Mouse (Mus musculus): Measurements from ENCODE around the gene Rasgef1b.
"Not testable (repeated sequence)": the region's sequence is repeated elsewhere in the genome, so short reads cannot be mapped to it uniquely, and the experiment has no call there.

Gene Rasgef1b

DNA sequence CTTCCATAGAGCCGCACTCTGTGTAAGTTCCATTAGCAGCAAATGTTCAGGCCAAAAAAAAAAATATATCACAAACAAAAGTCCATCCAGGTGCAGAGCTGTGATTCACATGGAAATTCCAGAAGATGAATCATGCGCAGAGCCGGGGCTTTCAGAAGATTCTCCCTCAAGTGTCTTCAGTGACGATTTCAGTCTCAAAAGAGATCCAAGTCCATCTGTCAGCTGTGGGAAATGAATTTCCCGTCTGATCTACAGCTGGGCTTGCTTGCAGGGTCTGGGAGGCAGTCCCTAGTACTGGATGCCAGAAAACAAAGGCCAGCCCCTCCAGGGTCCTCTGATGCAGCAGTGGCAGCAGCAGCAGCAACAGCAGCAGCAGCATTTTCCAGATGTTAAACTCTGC lies 510.5 kb downstream of the Rasgef1b start:
- DNase-seq (ENCODE audit: low spot score), result no peak

- not testable (repeated sequence) for DNase-seq (ENCODE audit: low spot score)
These were observed 512.2 kb downstream of the Rasgef1b start for GRCm38 (mm10) chr5:99216588-99217152.

DNA sequence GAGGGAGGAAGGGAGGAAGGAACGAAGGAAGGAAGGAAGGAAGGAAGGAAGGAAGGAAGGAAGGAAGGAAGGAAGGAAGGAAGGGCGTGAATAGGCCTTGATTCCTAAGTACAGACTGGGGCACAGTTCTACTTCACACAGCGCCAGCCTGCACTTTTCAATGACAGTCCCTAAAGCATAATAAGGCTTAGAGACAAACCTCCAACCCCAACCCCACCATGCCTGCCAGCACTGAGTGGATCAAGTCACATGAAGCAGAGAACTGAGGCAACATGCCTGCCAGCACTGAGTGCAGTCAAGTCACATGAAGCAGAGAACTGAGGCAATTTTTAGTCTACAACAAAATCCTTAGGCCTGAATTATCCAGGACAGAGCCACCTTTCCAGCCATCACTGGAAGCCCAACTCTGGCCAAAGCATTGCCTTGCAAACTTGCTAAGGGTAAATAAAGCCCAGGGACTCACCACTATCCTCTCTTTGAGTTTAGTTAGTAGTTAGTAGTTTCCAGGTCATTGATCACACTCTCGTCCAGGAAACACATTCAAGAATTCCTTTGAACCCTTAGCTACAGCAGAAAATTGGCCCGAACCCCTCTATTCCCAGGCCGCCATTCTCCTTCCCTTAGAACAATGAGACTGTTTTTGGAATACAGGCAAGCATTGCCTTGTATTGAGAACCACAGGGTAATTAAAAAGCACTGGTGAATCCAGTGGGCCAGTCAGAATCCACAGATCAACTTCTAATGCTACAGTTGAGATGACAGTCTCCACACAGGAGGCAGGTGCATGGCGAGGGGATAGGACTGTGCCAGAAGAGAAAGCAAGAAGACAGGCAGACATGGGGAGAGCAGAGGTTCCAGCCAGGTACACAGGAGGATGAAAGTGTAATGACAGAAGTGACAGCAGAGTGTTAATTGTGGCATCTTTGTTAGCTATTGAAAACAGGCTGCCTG lies 513.4 kb downstream of the Rasgef1b start:
- DNase-seq (ENCODE audit: low spot score), result no peak

DNA sequence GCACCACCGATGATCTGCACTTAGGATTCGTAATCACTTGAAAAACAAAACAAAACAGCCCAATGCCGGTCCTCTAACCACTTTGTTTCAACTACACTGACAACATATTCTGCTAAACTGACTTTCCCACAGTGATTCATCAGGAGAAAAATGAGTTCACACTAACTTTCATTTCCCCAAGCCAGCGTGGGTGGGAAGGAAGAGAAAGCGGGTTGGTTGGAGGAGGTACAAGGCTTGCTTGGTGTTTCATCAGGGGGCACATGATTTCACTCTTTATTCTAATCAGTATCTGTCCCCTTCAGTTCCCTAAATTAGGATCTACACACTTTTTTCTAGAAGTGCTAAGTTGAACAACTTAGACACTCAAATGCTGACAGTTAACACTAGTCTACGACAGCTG lies 514.5 kb downstream of the Rasgef1b start:
- DNase-seq (ENCODE audit: low spot score), result no peak

DNA sequence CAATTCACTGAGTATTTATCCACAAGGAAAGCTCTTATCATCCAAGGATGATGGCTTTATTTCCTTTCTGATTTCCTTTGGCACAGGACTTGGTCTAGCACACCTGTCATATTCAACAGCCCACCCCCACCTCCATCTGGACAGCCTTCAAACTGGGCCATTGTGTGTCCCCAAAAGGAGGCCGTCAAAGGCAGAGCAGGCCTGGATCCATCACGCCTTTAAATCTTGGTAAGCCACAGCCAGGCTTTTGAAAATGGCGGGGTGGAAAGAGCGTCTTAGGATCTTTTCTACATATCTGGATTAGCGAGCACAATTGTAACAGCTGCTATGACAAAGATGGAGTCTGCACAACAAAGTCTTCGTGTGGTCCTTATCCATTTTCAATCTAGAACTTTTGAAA lies 515.7 kb downstream of the Rasgef1b start:
- DNase-seq (ENCODE audit: low spot score), result no peak

GRCm38 (mm10) chr5:99203475-99203874 lies 525.4 kb downstream of the Rasgef1b start:
- no peak for DNase-seq (ENCODE audit: low spot score)

- no peak for DNase-seq (ENCODE audit: low spot score)
These were observed 526.6 kb downstream of the Rasgef1b start for GRCm38 (mm10) chr5:99202074-99202837.

GRCm38 (mm10) chr5:99195436-99195835 lies 533.4 kb downstream of the Rasgef1b start:
- no peak for DNase-seq (ENCODE audit: low spot score)

DNA sequence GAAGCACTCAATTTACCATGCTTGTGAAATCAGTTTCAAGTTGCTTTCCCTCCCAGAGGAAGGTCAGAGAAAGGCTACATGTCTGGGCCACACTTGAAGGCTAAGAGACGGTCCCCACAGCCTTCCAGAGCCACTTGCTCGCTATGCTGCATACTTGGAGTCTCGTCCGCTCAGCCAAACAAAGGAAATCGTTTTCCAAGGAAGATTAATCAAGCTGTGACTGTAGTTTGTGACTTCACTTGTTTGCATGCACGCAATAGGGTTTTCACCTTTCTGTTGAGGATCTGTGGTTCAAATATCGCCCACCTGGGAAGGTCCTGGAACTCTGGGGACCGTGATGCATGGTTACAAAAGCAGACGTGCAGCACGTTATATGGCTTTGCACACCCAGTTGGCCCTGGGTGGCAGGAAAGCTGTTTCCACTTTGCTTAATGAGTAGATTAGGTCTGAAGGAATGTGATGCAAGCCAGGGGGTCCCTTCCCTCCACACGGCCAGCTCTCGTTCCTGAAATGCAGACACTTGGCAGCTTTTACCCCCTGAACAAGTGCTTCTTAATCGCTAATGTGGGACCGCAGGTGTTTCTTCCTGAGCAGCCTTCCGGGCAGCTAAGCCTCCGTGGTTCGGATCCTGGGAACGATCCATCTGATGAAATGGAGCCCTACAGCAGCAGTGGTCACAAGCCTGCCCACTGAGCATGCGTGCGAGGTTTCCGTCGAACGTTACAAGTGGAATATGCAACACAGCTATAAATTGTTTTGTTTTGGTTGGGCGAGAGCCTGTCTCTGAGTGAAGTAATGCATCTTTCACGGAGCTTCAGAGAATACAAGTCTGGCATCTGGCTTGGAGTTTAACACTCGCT lies 537.7 kb downstream of the Rasgef1b start:
- DNase-seq (ENCODE audit: low spot score), result no peak

DNA sequence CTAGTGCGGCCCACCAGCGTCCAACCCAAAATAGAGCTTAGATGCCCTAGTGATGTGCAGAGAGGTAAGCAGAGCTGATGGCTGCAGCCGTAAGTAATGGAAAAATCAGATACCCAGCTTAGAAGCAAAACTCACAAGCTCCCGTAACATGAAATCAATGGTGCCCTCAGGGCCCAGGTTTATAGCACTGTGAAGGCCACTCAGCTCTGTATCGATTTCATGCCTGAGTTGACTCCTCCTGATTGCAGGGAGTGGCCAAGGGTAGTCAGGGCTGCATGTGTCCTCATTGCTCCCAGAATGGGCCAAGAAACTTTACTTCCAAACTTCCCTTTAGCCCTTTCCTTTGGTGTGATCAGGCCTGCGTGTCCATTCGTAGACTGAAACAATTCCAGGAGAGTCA lies 545.2 kb downstream of the Rasgef1b start:
- no peak for DNase-seq (ENCODE audit: low spot score)

DNA sequence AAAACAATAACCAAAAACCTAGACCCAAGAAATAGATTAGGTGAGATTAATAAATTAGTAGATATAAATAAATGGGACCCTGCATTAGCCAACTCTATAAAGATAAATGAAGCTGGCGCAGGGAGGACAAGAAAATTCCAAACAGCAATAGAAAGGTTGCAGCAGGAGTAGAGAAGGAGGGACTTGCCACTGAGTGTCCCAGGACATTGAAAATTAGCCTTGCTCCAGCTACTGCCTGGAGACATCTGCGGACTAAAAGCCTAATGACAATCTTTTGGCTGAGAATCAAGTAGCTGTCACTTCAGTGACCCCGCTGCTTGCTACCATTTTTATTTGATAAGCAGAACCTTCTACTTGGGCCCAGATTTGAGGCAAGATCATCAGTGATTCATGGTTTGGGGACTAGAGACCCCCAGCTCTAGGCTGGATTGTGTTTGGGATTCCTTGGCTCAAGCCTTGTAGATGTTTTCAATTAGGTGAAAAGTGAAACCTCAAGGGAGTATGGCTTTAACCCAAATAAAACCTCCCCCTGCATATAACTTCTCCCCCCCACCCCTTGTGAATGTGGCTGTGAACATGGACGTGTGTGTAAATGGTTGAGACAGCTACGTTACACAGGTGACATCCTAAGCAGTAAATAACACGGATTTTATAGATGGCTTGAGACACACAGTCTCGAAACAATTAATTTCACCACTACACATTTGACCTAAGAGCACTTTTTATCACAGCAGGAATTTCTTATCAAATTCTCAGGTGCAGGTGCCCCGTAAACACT lies 554.1 kb downstream of the Rasgef1b start:
- DNase-seq (ENCODE audit: low spot score), result no peak

DNA sequence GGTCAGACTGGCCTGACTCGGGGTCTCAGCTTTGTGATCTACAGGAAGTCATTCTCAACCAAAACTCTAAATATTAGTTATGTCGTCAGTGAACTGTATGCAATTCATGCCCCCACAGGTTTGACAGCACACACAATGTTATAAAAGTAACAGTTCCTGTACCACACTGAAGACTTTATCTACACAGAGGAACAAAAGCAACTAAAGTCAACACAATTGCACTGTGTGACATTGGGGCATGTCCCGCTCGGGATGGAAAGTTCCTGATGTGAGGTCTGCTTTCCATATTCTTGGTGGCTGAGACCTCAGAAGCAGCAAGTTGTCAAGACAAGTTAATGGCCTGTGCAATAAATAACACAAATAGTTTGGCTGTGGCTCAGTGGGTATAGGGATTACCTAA lies 559.0 kb downstream of the Rasgef1b start:
- DNase-seq (ENCODE audit: low spot score), result no peak

DNA sequence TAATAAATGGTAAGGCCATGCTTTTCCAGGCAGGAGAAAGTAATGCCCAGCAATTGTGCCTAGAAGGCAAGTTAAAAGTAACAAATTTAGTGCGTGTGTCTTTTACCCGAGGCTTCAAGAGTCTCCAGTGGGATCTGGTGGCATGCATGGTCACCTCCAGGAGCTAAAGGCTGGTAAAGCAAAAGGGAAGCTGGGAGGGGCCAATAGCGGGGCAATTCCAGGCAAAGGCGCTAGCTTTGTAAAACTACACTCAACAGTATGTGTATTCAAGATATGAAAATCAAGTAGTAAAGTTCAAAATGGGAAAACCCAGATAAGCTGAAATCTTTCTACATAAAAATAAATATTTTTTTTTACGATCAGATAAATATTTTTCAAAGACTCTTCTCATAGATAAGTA lies 561.1 kb downstream of the Rasgef1b start:
- DNase-seq (ENCODE audit: low spot score), result no peak
